Mouse (Mus musculus) thymus, adult 2 months (tissue): ENCODE data around the gene Map3k9.

Source experiments
- CTCF ChIP-seq: fragments of 200-500 bp; IDR thresholded peaks from 2 replicates; pipeline ENCODE4 v1.5.1; 2012; ENCODE audit warnings: mild to moderate bottlenecking, control low read depth, low read length, moderate library complexity, borderline replicate concordance; ENCODE audit not compliant: control insufficient read depth, poor library complexity, insufficient read depth; ENCODE audit errors: extremely low read depth
- POLR2A ChIP-seq: fragments of 200-500 bp; IDR thresholded peaks from 2 replicates; pipeline ENCODE4 v1.6.1; 2012; ENCODE audit warnings: mild to moderate bottlenecking, low read length, control low read depth, moderate library complexity; ENCODE audit not compliant: control insufficient read depth, poor library complexity, insufficient read depth; ENCODE audit errors: extremely low read depth

DNA sequence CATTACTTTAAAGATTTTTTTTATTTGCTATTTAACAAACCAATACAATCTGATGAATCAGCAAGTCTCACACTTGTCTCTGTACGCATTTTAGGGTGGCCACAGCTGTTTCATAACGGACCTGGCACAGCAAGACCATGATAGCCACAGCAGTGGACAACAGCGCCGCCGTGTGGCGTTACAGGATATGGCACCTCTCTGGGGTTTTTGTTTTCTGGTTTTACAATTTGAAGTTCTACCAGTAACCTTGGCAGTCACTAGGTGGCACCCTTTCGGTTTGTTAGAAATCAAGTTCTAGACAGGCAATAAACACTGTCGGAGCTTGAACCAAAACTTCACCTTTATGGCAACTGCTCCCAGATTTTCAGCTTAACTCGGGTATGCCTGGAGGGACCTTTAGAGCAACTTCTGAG lies 7.7 kb upstream of the Map3k9 start:
- TF ChIP-seq POLR2A = no peak
- peak; percentile 96 for TF ChIP-seq CTCF
